Mouse (Mus musculus): ENCODE results near the gene Ctdnep1. TPM values are rescaled to one million over a fixed set of nuclear protein-coding genes. Genes with fewer than 3 reads are reported as not detected.

Ctdnep1 gene
- total RNA-seq, 2 experiments from 2014 or later: 237 to 249 TPM

DNA sequence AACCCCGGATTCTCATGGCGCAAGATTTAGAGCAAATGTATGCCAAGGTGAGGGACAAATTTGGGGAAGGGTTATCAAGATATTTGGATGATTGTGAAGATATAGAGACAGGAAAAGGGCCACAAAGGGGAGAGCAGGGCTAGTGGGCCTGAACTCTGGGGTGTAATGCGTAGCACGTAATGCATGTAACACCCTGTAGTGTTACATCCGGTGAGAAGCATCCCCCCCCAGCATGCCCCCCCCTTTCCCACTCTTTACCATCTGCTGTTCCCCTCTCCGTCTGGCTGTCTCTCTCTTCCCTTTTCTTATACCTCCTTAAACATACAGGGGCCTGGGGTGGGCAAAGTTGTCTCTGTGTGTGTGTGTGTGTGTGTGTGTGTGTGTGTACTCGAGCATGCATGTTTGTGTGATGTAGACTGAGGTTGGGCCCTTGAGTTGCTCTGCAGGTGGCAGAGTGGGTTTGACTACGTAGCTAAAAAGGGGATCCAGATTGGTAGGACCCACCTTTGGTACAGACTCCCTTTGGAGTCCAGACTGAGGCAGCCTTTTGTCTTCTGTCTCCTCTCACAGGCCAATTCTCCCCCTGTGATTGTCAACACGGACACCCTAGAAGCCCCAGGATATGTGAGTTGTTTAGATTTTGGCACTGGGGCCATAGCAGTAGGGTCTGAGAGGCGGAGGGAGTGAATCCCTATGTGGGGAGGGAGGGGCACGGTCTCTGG lies 49.0 kb downstream of the Ctdnep1 start:
- DNase-seq: no peak

DNA sequence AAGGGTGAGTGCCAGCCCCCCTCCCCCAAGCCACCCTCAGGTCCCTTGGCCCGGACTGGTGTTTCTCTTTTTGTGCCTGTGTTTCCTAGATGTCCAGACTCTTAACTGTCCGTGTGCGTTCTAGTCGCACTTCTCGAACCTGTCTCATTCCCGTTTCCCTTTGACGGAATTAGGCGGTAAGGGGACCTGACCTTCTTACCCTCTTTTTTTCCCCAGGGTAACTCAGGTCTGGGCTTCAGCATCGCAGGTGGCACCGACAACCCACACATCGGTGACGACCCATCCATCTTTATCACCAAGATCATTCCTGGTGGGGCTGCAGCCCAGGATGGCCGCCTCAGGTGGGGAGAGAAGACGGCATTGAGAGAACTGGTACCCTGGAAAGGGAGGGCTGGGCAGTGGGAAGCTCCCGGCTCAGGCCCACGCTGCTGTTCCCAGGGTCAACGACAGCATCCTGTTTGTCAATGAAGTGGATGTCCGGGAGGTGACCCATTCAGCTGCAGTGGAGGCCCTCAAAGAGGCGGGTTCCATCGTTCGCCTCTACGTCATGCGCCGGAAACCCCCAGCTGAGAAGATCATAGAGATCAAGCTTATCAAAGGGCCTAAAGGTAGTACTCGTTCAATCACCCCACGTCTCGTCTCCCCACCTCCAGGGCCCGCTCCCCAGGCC lies 49.8 kb downstream of the Ctdnep1 start:
- DNase-seq: no peak

DNA sequence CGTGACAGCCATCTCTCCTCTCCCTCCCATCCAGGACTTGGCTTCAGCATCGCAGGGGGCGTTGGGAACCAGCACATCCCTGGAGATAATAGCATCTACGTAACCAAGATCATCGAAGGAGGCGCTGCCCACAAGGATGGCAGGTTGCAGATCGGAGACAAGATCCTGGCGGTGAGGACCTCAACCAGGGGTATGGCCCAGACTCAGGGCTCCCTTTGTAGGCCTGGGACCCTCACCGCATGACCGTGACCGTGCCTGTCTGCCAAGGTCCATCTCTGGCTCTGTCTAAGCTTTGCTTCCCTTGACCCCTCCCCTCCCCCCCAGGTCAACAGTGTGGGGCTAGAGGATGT lies 50.3 kb downstream of the Ctdnep1 start:
- DNase-seq: no peak

GRCm38 (mm10) chr11:70038174-70038573 lies 57.2 kb downstream of the Ctdnep1 start:
- DNase-seq: no peak

GRCm38 (mm10) chr11:70039631-70040030 lies 58.7 kb downstream of the Ctdnep1 start:
- no peak for DNase-seq

- no peak for DNase-seq
These were observed 59.2 kb downstream of the Ctdnep1 start for GRCm38 (mm10) chr11:70040184-70040583.

Small RNA genes lying within 50 kb of the gene (microRNA-seq; reads per million reads assigned to microRNA genes)
- gene Gm44349: 0 reads per million in 2 experiments
- 1,138 to 1,533 reads per million in 2 experiments for gene Mir324

Other genes with a start within 250 kb of the Ctdnep1 start
- gene Polr2a, start 222.5 kb upstream of the Ctdnep1 start, total RNA-seq (2021): 10 to 100 TPM; 45.9 to 49.4 TPM
- gene Slc35g3, start 219.2 kb upstream of the Ctdnep1 start, total RNA-seq (2021): not detected
- gene Zbtb4, start 215.2 kb upstream of the Ctdnep1 start, total RNA-seq (2021): 10 to 100 TPM; 21.0 to 29.3 TPM
- gene Chrnb1, start 185.2 kb upstream of the Ctdnep1 start, total RNA-seq (2021): 100 to 1,000 TPM; 105 to 124 TPM
- 10 to 100 TPM; 10.5 to 12.2 TPM for gene Fgf11, start 179.3 kb upstream of the Ctdnep1 start, total RNA-seq (2021)
- not detected for gene Tmem102, start 175.5 kb upstream of the Ctdnep1 start, total RNA-seq (2021)
- not detected for gene Gm39566, start 165.9 kb upstream of the Ctdnep1 start, total RNA-seq (2021)
- not detected for gene Spem2, start 162.7 kb upstream of the Ctdnep1 start, total RNA-seq (2021)
- gene Spem1, start 159.0 kb upstream of the Ctdnep1 start, total RNA-seq (2021): not detected
- gene Nlgn2, start 143.4 kb upstream of the Ctdnep1 start, total RNA-seq (2021): 10 to 100 TPM; 10.3 to 15.9 TPM
- gene Tmem256, start 142.6 kb upstream of the Ctdnep1 start, total RNA-seq (2021): 100 to 1,000 TPM; 121 to 122 TPM
- 10 to 100 TPM; 25.4 to 27.9 TPM for gene Plscr3, start 134.8 kb upstream of the Ctdnep1 start, total RNA-seq (2021)
- under 1 TPM; 0.11 to 0.31 TPM for gene Tnk1, start 122.4 kb upstream of the Ctdnep1 start, total RNA-seq (2021)
- gene Tmem95, start 103.1 kb upstream of the Ctdnep1 start, total RNA-seq (2021): not detected
- gene Kctd11, start 99.8 kb upstream of the Ctdnep1 start, total RNA-seq (2021): 1 to 10 TPM; 2.3 to 3.7 TPM
- 1 to 10 TPM in 1 of 2 experiments, under 1 TPM in 1; 0.42 to 1.0 TPM for gene Acap1, start 85.6 kb upstream of the Ctdnep1 start, total RNA-seq (2021)
- 1 to 10 TPM; 1.8 to 2.4 TPM for gene 2810408A11Rik, start 80.2 kb upstream of the Ctdnep1 start, total RNA-seq (2021)
- 10 to 100 TPM; 31.2 to 31.8 TPM for gene Neurl4, start 80.1 kb upstream of the Ctdnep1 start, total RNA-seq (2021)
- 10 to 100 TPM; 29.0 to 31.3 TPM for gene Gps2, start 67.3 kb upstream of the Ctdnep1 start, total RNA-seq (2021)
- gene Eif5a, start 59.2 kb upstream of the Ctdnep1 start, total RNA-seq (2021): 100 to 1,000 TPM; 600 to 663 TPM
- gene Ybx2, start 45.4 kb upstream of the Ctdnep1 start, total RNA-seq (2021): 1 to 10 TPM; 2.7 to 4.1 TPM
- gene Slc2a4, start 33.0 kb upstream of the Ctdnep1 start, total RNA-seq (2021): 100 to 1,000 TPM; 128 to 165 TPM
- under 1 TPM in 1 of 2 experiments, not detected in 1; 0.38 TPM for gene Cldn7, start 16.4 kb upstream of the Ctdnep1 start, total RNA-seq (2021)
- 10 to 100 TPM; 46.9 to 53.2 TPM for gene Elp5, start 1.4 kb downstream of the Ctdnep1 start, total RNA-seq (2021)
- gene Gabarap, start 10.0 kb downstream of the Ctdnep1 start, total RNA-seq (2021): 100 to 1,000 TPM; 195 to 228 TPM
- 10 to 100 TPM; 22.2 to 28.9 TPM for gene Phf23, start 14.6 kb downstream of the Ctdnep1 start, total RNA-seq (2021)
- gene Dvl2, start 19.4 kb downstream of the Ctdnep1 start, total RNA-seq (2021): 10 to 100 TPM in 1 of 2 experiments, 1 to 10 TPM in 1; 8.2 to 14.7 TPM
- gene Acadvl, start 34.3 kb downstream of the Ctdnep1 start, total RNA-seq (2021): 100 to 1,000 TPM; 217 to 254 TPM
- gene Dlg4, start 35.8 kb downstream of the Ctdnep1 start, total RNA-seq (2021): 10 to 100 TPM; 16.5 to 28.7 TPM
- gene Asgr1, start 72.9 kb downstream of the Ctdnep1 start, total RNA-seq (2021): under 1 TPM in 1 of 2 experiments, not detected in 1; 0.29 TPM
- gene Asgr2, start 111.5 kb downstream of the Ctdnep1 start, total RNA-seq (2021): under 1 TPM in 1 of 2 experiments, not detected in 1; 0.32 TPM
- gene Mgl2, start 149.2 kb downstream of the Ctdnep1 start, total RNA-seq (2021): 1 to 10 TPM; 3.2 to 4.0 TPM
- gene Clec10a, start 175.0 kb downstream of the Ctdnep1 start, total RNA-seq (2021): 1 to 10 TPM; 5.1 to 5.8 TPM
- gene Slc16a11, start 231.6 kb downstream of the Ctdnep1 start, total RNA-seq (2021): under 1 TPM in 1 of 2 experiments, not detected in 1; 0.63 TPM
- 1 to 10 TPM; 1.1 to 3.7 TPM for gene Slc16a13, start 239.9 kb downstream of the Ctdnep1 start, total RNA-seq (2021)
- 10 to 100 TPM; 12.6 to 21.5 TPM for gene Bcl6b, start 248.6 kb downstream of the Ctdnep1 start, total RNA-seq (2021)

All from gastrocnemius, postnatal 10 days (tissue).